Mouse (Mus musculus) layer of hippocampus, postnatal 10 days (tissue): ENCODE data around the gene Cenpt. TPM values are rescaled to one million over a fixed set of nuclear protein-coding genes. Genes with fewer than 3 reads are reported as not detected.
A peak's percentile ranks its signal among the peaks of the same experiment; 100 is the strongest.
"Not testable (repeated sequence)": the region's sequence is repeated elsewhere in the genome, so short reads cannot be mapped to it uniquely, and the experiment has no call there.

Experiments
- DNase-seq, 2 experiments: peaks; one replicate each; pipeline ENCODE4 v3.0.0; 2021; ENCODE audit warnings: low spot score in 2 of 2
- total RNA-seq, 2 experiments: library from RNA; stranded (reverse); gene quantifications; 2 replicates each; pipeline ENCODE4 v1.2.3; 2021

Cenpt gene
- total RNA-seq, 2 experiments from 2014 or later, result 23.9 to 25.4 TPM

- peak; percentile 91 to 93 for DNase-seq
These were observed 1.7 kb upstream of the Cenpt start, which contains the start of gene Thap11 for GRCm38 (mm10) chr8:105854715-105855216. Gene Thap11 (plus strand): TSS chr8:105855132.

DNA sequence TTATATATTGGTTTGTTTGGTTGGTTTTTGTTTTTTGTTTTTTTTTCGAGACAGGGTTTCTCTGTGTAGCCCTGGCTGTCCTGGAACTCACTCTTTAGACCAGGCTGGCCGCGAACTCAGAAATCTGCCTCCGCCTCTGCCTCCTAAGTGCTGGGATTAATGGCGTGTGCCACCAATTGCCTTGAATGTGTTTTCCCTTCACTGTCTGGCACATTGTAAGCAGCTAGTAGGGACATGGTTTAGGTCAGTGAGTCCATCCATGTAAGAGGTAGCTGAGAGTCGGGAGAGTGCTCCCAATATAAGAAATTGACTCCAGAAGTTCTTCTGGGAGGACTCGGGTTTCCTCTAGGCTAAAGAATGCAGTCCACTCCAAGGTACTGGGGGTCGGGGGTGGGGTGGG lies 1.2 kb upstream of the Cenpt start:
- DNase-seq, result peak; percentile 13 to 25

GRCm38 (mm10) chr8:105852146-105852729 lies 840 bp downstream of the Cenpt start:
- peak in 1 of 2 experiments; percentile 16 for DNase-seq

- DNase-seq, result peak; percentile 86 to 92
These were observed 1.4 kb downstream of the Cenpt start for GRCm38 (mm10) chr8:105851651-105852143.

- no peak for DNase-seq
These were observed 2.5 kb downstream of the Cenpt start for GRCm38 (mm10) chr8:105850611-105851010.

DNA sequence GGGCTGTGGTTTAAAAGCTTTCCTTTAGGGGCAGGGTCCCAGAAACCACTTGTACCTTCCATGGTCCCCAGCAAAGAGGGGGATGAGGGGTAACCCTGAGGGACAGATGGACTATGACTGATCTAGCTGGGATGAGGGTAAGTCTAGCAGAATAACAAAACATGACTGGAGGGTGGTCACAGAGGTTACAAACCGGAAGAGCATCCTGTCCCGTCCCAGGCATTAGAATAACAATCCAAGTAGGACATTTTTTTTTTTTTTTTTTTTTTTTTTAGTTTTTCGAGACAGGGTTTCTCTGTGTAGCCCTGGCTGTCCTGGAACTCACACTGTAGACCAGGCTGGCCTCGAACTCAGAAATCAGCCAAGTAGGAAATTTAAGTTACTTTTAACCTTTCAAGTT lies 3.1 kb downstream of the Cenpt start:
- no peak for DNase-seq

DNA sequence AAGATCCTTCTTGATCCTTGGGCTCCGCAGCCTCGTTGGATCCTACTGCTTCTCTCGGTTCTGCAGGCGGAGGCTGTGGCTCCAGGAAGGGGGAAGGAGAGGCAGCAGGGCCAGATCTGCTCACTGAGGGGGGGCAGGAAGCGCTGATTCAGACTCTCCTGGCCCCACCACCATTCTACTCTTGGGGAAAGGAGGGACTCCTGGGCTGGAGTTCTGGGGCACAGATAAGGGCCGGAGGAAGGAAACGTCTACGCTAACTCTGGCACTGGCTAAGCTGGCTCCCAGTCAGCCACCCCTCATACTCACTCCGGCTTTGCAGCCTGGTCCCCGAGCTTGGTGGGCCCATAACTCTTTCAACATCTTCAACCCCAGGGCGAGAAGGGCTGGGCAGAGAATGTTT lies 6.4 kb downstream of the Cenpt start:
- DNase-seq, result no peak

DNA sequence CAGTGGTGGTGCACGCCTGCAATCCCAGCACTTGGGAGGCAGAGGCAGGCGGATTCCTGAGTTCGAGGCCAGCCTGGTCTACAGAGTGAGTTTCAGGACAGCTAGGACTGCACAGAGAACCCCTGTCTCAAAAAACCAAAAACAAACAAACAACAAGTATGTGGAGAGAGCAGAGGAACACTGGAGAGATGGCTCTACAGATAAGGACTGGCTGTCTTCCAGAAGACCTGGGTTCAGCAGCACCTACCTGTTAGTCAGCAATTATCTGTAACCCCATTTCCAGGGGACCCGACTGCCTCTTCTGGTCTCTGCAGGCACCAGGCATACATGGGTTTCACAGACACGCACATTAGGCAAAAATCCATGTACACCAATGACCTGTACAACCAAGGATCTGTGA lies 13.9 kb downstream of the Cenpt start:
- no peak for DNase-seq

DNA sequence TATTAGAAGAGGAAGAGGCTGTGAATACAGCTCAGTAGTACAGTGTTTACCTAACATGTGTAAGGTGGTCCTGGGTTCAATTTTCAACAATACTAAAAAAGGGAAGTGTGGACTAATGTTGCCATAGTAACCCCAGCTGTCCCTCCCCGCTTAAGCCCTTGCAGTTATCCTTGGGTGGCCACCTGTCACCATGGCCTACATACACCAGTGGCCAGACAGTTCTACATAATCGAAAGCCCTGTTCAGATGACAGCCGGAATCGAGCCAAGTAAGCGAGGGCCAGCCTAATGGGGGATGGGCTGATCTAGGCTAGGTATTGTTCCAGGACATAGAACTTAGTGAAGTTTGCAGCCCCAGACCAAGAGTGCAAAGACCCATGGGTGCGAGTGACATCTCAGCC lies 16.1 kb downstream of the Cenpt start:
- DNase-seq, result no peak

GRCm38 (mm10) chr8:105835318-105835717 lies 17.8 kb downstream of the Cenpt start:
- peak; percentile 69 to 73 for DNase-seq

DNA sequence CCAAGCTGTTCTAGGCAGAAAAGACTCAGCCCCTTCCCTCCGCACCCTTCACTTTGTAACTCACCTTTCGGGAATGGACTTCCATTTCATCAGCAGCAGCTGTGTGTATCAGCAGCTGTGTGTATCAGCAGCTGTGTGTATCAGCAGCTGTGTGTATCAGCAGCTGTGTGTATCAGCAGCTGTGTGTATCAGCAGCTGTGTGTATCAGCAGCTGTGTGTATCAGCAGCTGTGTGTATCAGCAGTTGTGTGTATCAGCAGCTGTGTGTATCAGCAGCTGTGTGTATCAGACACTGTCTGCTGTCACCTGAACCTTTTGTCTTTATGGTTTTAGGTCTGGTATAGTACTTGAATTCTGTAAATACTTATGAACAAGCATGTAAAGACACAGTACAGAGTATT lies 19.3 kb downstream of the Cenpt start:
- not testable (repeated sequence) for DNase-seq

- peak; percentile 93 to 94 for DNase-seq
These were observed 25.9 kb downstream of the Cenpt start, which contains the start of the genes Ranbp10 and Tsnaxip1 for GRCm38 (mm10) chr8:105826861-105827848. Gene Ranbp10 (minus strand): TSS chr8:105827350. Gene Tsnaxip1 (plus strand): TSS chr8:105827731.

DNA sequence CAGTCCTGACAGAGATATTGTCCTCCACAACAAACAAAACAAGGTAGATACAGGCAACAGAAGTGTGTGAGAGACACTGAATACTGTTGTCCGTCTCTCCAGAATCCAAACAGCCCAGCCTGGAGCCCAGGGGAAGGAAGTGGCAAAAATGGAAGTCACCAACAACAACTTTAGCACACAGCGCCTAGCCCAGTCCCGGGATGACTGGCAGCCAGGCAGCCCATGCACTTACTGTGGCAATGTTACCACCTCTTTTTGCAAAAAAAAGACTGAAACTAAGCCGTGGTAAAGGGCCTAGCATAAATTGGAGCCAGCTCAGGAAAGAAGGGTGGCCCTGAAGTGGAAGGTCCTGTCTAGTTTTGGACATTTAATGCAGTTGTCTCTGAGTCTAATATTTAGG lies 26.7 kb downstream of the Cenpt start:
- DNase-seq, result no peak

- no peak for DNase-seq
These were observed 27.6 kb downstream of the Cenpt start for GRCm38 (mm10) chr8:105825506-105825905.

DNA sequence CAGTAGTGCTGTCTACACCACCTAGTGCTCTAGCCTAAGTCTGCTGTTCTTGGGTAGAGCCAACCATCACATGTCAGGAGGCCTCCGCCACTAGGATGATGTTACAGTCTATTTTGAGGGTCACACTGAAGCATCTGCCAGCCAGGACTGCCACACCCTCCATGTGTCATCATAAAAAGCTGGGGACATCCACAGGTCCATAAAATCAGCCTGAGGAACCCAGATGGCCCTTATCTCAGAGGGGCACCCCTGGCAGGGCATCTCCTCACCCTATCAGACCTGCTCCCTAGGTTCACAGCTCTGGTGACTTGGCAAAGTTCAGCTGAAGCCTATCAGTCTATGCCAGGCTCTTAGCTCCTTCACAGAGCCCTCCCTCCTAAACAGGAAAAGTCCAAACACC lies 32.2 kb downstream of the Cenpt start:
- DNase-seq, result no peak

DNA sequence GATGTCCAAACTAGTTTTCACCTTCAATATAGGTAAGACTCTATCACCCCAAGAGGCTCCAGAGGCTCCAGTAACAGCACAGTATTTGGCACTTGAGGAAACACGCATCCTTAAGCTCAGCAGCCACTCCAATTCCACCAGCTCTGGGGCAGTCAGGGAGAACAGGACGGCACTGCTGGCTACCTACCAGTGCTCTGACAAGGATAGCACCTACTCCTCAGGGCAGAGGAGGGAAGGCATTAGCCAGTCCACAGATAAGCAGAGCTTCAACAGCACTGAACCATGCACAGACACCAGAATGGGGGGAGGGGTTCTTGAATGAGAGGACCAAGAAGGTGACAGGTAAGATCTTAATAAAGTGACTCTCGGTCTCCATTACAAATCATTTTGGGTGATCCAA lies 33.4 kb downstream of the Cenpt start:
- no peak for DNase-seq

- no peak for DNase-seq
These were observed 39.8 kb downstream of the Cenpt start for GRCm38 (mm10) chr8:105813241-105813640.

- DNase-seq, result no peak
These were observed 40.6 kb downstream of the Cenpt start for GRCm38 (mm10) chr8:105812511-105812910.

DNA sequence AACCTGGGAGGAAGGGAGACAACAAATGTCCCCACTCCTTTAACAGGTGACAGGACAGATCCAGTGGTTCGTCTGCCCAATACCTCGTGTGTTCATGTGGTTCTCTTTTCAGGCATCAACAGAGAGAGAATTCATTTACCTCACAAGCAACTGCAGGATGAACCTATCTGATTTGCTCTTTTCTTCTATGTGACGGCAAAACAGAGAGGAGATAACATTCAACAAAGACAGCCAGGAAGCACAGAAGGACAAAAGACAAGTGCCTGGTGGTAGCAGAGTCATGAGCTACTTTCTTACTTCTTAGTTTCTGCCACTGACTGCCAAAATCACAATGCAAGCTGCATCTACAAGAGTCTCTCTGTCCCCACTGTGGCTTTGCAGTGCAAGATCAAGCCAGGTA lies 41.5 kb downstream of the Cenpt start:
- no peak for DNase-seq

DNA sequence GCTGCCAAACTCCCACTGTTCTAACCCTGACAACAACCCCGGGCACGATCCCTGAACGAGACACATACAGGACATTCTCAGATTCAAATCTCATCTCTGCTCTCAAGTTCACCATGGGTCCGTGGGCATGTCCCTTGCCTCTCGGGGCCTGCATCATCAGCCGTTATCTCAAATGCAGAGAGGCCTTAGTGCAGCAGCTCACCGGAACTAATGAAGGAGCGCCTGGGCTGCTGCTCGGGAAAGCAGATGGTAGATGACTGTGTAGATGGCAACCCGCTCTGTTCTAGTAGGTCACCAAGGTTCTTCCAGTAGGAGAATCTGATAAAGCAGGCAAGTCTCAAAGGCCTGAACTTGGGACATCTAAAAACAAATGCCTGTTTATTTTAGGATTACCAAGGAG lies 42.0 kb downstream of the Cenpt start:
- DNase-seq, result no peak

GRCm38 (mm10) chr8:105810245-105810786 lies 42.8 kb downstream of the Cenpt start:
- DNase-seq, result no peak

DNA sequence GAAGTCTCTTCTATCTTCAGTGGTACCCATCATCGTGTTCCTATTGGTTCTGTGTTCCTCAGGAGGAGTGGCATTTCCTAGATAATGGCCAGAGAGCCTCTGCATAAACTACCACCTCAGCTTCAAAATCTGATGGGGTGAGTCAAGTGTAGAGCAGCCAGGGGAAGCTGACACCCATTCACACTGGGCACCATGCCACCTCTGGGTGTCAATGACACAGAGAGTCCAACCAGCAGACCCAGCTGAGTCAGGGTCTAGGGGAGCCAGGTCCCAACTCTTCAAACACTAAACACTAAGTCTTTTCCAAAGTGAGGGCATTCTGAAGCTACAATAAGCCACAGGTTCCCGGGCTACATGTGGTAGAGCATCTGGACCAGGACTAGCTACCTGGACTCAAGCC lies 44.6 kb downstream of the Cenpt start:
- no peak for DNase-seq
